Mouse (Mus musculus) kidney, postnatal 14 days (tissue): ENCODE results near the gene Emp3.
"Not testable (repeated sequence)": the region's sequence is repeated elsewhere in the genome, so short reads cannot be mapped to it uniquely, and the experiment has no call there.

Experiments used
- DNase-seq: peaks from one replicate; pipeline ENCODE4 v3.0.0; 2022; ENCODE audit warnings: mixed read lengths

Gene Emp3

DNA sequence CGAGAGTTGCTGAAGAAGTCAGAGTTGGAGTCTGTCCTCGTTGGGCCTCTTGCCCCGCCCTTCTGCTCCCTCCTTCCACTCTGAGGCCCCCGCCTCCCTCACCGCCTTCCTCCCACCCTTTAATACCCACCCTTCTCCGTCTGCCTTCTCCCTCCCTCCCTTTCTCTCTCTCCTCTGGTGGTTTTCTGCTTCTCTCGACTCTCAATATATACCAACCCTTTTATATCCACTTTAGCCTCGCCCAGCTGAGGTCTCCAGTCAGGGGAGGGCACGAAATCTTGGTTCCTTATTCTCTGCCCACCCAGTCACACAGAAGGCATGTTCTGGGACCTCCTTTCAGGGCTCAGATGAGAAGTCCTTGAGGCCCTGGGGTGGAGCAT is at the start of gene Emp3:
TSS of gene Emp3 (minus strand) at position 163 of the 380 bp plus-strand sequence.
- DNase-seq: peak; percentile 63

GRCm38 (mm10) chr7:45956611-45957010 is 35.4 kb upstream of the Emp3 start:
- no peak for DNase-seq

- DNase-seq: no peak
These were observed 27.9 kb upstream of the Emp3 start for GRCm38 (mm10) chr7:45949061-45949460.

GRCm38 (mm10) chr7:45943280-45943679 is 22.1 kb upstream of the Emp3 start:
- not testable (repeated sequence) for DNase-seq

DNA sequence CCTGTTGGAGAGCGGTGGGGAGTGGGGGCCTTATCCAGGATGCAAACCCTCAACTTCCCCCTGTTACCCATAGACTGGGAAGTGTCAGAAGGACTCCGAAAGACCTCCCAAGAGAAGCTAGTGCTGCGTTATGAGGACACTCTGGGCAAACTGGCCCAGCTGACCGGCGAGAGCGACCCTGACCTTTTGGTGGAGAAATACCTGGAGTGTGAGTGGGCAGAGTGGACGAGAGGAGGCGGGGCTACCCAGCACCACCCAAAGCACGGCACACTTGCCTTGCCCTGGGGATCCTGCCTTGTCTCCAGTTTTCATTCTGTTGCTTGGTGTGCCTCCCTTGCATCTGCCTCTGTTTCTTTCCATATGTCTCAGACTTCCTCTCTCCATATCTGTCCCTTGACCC is 20.8 kb upstream of the Emp3 start:
- no peak for DNase-seq

GRCm38 (mm10) chr7:45939836-45940235 is 18.6 kb upstream of the Emp3 start:
- DNase-seq: peak; percentile 50

DNA sequence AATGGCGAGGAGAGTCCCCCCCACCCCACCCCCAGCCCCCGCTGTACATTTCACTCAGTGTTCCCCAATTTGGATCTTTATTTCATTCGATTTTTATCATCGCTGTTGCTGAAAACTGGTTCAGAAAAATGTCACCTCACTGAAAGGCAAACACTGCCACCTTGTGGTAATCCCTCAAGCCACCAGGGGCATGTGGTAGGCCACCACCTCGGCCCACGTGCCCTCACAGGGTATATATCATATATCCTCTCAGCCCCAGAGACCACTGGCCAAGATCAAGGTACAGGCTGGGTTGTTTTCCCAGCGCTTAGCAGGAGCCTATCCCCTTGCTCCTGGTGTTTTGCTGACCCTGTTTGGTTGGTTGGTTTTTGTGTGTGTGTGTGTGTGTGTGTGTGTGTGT is 13.9 kb upstream of the Emp3 start:
- peak; percentile 72 for DNase-seq

DNA sequence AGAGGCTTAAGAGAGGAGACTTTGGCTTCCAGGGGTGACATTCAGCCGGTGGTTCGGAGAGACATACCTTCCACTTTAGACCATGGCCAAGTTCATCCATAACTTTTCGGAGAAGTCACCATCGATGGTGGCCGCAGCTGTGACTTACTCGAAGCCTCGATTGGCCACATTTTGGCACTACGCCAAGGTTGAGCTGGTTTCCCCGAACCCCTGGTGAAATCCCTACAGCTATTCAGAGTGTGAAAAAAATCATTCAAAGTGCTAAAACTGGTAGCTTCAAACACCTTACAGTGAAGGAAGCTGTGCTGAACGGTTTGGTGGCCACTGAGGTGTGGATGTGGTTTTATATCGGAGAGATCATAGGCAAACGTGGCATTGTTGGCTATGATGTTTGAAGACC is 12.6 kb upstream of the Emp3 start:
- not testable (repeated sequence) for DNase-seq

- DNase-seq: no peak
These were observed 8.5 kb upstream of the Emp3 start for GRCm38 (mm10) chr7:45929688-45930087.

- no peak for DNase-seq
These were observed 7.6 kb upstream of the Emp3 start for GRCm38 (mm10) chr7:45928626-45929295.

DNA sequence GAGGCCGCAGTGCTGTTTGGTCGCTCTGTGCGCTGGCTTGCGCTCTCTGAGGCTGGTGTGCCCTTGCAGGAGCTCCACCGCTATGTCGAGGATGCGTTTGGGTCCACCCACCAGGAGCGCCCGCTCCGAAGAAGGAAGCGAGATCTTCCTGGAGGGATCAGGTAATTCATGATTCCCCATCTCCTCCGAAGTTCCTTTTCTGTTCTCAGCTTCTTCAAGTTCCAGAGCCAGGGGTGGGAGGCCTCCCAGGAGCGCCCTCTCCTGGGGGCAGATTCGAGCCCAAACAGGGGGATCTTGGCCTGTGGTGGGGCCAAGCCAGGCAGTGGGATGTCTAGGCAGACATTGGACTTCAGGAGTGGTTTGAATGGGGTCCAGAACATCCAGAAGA is 3.2 kb upstream of the Emp3 start:
- peak; percentile 57 for DNase-seq

DNA sequence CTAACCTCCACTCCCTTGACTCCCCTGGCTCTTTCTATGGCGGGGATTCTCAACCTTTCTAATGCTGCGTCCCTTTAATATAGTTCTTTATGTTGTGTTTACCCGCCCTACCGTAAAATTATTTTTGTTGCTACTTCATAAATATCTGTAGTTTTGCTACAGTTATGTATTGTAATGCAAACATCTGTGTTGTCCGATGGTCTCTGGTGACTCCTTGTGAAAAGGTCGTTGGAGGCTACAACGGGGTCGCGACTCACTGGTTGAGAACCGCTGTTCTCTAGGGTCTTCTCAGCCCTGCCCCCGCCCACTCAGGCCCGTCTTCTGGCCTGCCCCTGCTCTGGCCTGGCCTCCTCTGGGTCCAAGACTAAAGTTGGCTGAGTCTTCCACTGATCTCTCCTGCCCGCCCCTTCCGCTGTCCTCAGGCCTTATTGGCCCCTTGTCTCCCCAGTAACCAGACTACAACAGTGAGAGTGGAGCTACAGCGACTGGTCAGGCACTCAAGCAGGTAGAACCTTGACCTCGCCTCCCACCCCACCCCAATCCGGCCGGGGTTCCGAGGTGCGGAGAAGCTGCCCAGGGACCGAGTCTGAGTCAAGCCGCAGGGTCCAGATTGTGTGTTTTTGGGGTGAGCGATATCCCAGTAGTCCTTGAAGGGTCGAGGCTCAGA is 2.7 kb upstream of the Emp3 start, which contains the start of gene Ccdc114:
TSS of gene Ccdc114 (plus strand) at position 311 of the 667 bp plus-strand sequence.
- peak; percentile 91 for DNase-seq

DNA sequence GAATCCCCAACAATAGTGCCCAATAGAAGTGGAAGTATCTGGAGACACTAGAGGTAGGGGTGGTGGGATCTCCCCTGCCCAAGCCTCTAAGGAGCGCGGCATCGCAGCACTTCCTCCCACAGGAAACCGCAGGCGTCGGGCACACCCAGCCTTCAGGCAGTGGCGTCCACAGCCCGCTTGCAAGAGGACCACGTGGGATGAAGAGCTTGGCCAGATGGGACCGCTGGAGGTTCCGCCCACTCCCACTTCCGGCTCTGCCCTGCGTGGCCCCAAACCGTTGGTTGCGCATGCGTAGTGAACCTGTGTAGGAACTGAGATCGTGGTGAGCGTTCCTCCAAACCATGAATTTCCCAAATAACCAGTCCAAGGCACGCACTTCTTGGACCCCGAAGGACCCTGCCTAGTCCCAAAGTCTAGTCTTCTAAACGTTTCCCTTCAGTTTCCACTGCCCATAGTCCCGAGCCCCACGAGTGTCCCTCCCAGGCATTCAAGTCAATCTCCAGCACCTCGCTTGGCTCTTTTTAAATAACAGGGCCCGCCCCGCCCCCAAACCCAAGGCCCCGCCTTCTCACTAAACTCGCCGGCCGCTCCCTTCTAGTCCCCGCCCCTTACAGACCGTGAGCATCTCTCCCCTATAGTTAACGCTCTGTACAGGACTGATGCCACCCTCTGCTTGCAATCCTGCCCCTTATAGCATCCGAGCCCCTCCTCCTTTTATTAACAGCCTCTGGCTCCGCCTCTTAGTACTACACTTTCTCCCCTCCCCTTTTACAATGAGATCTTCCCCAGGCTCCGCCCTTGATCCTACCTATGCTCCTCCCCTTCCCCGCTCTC is 1.9 kb upstream of the Emp3 start:
- DNase-seq: peak; percentile 97

DNA sequence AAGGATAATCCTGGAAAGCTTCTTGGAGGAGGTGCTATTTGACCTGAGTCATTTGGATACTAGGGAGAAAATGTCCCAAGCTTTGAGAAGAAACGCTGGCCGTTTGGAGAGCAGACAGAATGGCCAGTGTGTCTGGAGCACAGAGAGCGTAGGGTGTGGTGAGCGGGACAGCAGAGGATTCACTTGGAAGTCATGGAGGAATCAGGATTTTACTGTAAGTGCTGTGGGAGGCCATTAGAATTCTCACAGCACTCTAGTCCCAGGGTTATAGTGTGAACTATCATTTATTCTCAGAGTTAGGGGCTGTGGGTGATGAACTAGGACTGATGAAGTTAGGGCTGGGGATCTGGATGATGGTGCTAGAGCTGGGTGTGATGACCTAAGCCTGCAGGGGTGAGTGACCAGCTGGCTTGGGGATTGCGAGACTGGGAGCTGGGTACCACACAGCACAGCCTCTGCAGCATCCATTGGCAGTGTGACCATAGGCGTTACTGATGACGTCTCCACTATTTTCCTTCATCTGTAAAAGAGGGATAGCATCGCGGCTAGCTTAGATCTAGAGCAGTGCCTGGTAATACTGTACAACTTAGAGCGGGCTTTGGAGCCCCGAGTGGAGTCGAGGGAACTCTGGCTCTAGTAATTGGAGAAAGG is 871 bp upstream of the Emp3 start:
- DNase-seq: no peak

DNA sequence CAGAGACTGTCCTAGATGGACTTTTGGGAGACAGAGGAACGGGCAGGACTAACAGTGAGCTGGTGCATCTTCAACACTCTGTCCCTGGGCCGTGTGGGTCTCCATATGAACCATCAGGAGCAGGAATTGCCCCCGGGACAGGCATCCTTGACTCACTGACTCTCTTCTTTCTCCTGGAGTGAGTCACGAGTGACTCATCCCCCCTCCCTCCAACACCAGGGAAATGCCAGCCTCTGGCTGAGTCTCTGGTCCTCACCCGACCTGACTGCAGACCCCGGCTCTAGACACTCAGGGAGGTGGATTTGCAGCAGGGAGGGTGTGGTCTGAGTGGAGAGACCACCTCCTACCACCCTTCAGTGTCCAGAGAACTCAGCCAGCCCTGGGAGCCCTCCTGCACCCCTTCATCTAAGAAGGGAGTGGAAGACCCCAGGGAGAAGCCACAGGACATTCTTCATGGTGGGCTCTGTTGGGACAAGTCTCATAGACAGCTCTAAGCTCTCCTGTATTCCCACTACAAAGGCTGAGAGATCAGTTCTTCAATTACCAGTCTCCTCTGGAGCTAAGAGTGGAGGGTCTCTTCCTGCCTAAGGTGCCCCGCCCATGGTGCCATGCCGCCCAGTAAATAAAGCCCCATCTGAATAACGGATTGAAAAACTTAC is 492 bp downstream of the Emp3 start:
- no peak for DNase-seq

GRCm38 (mm10) chr7:45919761-45920160 is 1.4 kb downstream of the Emp3 start:
- DNase-seq: no peak

- DNase-seq: no peak
These were observed 2.0 kb downstream of the Emp3 start for GRCm38 (mm10) chr7:45919083-45919671.

DNA sequence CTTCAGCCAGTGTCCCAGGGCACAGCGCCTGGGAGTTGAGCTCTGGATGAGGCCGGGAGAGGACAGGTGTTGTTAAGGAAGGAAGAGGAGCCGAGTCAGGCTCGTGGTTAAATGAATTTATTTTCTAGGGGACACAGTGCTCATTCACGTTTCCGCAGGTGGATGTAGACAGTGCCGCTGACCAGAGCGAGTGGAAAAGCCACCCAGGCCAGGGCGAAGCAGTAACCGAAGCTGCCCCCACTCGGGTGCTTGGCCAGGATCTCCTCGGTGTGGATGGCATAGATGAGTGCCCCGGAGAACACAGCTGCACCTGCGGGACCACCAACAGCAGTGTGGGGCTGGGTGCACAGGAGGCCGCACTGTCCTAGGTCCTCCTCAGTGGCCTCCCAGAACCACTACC is 3.3 kb downstream of the Emp3 start:
- no peak for DNase-seq

GRCm38 (mm10) chr7:45917004-45917704 is 4.0 kb downstream of the Emp3 start:
- peak; percentile 48 for DNase-seq

DNA sequence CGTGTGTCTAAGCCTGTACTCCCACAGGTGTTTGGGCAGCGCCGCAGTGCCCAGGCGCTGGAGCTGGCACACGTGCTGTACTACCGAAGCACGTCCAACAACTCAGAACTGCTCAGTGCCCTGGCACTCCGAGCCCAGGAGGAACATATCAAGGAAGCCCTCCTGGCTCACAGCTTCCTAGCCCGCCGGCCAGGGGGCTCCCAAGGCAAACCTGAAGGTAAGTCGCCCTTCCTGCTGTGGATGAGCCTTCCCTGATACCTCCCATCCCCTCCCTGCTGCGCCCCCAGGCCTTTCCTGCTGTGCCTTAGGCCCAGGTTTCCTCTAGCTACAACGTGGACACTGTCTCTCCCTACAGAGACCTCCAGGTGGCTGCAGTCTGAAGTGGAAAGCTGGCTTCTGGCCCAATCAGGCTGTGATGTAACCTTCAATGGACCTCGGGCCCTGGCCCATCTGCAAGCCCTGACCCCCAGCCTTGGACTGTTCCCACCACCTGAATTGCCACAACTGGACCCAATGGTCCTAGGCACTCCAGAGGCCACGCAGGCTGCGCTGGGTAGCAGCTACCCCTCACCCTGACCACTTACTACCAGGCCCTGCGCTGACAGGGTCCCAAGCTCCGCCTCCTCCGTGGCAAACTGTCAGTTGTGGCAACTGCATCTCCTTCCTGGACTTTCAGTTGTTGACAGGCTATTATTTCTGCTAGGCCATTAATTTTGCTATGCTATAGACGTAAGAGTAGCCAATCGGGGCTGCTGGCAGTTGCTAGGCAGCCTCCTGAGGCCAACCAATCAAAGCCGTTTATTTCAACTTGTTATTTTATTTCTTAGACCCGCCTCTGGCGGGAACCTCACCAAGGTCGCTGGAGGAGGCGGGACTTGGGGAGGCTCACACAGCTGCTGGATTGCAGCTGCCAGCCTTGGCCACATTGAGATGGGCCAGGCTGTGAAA is 4.9 kb downstream of the Emp3 start:
- peak; percentile 89 for DNase-seq
